Mouse (Mus musculus) MEL (cell line): ENCODE measurements around the gene Lsm14a.

ENCODE experiments used
- CTCF ChIP-seq, 3 experiments: IDR thresholded peaks in 2 of 3; conservative IDR thresholded peaks in 1 of 3; 2 replicates each; pipeline ENCODE4 v1.5.1; 2011 to 2012; ENCODE audit warnings: low read length in 3 of 3, low read depth in 2 of 3, mild to moderate bottlenecking in 2 of 3, improper control_type of control experiment in 1 of 3, inconsistent platforms in 1 of 3, mixed read lengths in 1 of 3, moderate library complexity in 1 of 3; ENCODE audit not compliant: control insufficient read depth in 1 of 3, insufficient read depth in 1 of 3, poor library complexity in 1 of 3, severe bottlenecking in 1 of 3
- E2F4 ChIP-seq: IDR thresholded peaks from 2 replicates; pipeline ENCODE4 v1.6.1; 2011; ENCODE audit warnings: low read depth, low read length, improper control_type of control experiment, borderline replicate concordance
- GATA1 ChIP-seq: IDR thresholded peaks from 2 replicates; pipeline ENCODE4 v1.6.1; 2011; ENCODE audit warnings: low read depth, low read length, improper control_type of control experiment
- MAFK ChIP-seq: IDR thresholded peaks from 2 replicates; pipeline ENCODE4 v1.6.1; 2011; ENCODE audit warnings: low read depth, mild to moderate bottlenecking, low read length, improper control_type of control experiment, borderline replicate concordance
- USF1 ChIP-seq: IDR thresholded peaks from 2 replicates; pipeline ENCODE4 v1.6.1; 2014; ENCODE audit warnings: low read depth, mild to moderate bottlenecking, inconsistent platforms, low read length, improper control_type of control experiment, moderate library complexity
- ZC3H11A ChIP-seq: IDR thresholded peaks from 2 replicates; pipeline ENCODE4 v1.6.1; 2012; ENCODE audit warnings: low read depth, mild to moderate bottlenecking, inconsistent platforms, low read length, improper control_type of control experiment

DNA sequence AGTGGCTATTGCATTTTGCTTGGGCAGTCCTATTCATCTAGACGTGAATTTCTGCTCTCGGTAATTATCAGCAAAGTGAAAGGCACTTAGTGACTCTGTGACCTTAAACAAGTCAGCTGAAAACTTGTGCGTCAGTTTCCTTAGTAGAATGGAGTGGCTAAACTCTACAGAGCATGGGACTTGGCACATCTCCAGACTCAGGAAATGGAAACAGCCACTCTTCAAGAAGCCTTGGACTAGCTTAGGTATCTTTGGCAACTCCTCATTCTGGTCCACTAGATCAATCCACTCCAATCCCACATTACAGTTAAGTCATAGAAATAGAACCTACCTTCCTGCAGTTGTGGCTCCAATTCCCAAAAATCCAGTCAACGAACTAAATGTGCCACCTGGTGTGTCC is 87.7 kb downstream of the Lsm14a start:
- no peak for TF ChIP-seq MAFK
- no peak for TF ChIP-seq GATA1
- TF ChIP-seq ZC3H11A, result no peak
- TF ChIP-seq USF1, result no peak
- no peak for TF ChIP-seq CTCF (IDR thresholded peaks at IDR 0.05 in 2 of 3, conservative IDR thresholded peaks at IDR 0.05 in 1 of 3; ENCODE audit: control insufficient read depth in 1 of 3, insufficient read depth in 1 of 3, low read depth in 2 of 3, low read length in 3 of 3, poor library complexity in 1 of 3, severe bottlenecking in 1 of 3)
- TF ChIP-seq E2F4, result no peak
